Mouse (Mus musculus): ENCODE results near the gene Zfp423. TPM values are rescaled to one million over a fixed set of nuclear protein-coding genes. Genes with fewer than 3 reads are reported as not detected.

Gene Zfp423
- polyA plus RNA-seq, 1 experiment from 2014 or later: 10.9 TPM

GRCm38 (mm10) chr8:87636226-87636742 lies 323.1 kb downstream of the Zfp423 start:
- Histone ChIP-seq H3K9me3 (replicated peaks) (no peaks in the 10 kb centered on the region), H3K27ac (peak overlapping the region; percentile 73), H3K4me3 (replicated peaks) (no peak overlapping the region), H3K27me3 (no peaks in the 10 kb centered on the region), H3K9ac (no peak overlapping the region), H3K4me2 (peak overlapping the region; percentile 30), H3K36me3 (no peaks in the 10 kb centered on the region), H3K4me1 (peaks cover 10% of the 10 kb centered on the region; the same call in 1 of the 2 replicates)
- WGBS: 60% methylated on average over 11 of the region's 11 CpGs
- 0 out of 2 replicates have a peak, but pooled peaks have one; percentile 53 for ATAC-seq (replicated peaks; ENCODE audit: low FRiP score)

DNA sequence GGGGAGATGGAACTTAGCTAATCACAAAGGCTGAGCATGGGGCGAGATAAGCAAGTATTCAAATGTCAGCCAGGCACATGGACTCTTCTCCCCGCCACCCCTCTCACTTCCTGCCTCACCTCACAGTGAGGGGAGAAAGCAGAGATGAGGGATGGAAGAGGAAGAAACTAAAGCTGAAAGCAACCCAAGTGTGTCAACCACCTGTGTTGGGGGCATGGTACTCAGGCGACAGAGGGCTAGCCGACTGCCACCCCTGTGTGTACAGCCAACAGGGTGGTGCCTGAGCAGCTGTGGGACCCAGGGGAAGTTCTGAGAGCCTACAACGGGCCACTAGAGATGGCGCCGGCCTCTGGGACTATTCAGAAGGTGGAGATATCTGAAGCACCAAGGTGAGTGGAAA lies 327.6 kb downstream of the Zfp423 start:
- no peak overlapping the region for H3K4me3 ChIP-seq (replicated peaks)
- 80% methylated on average over 7 of the region's 7 CpGs for WGBS
- ATAC-seq (replicated peaks; ENCODE audit: low FRiP score): no peak
- H3K36me3 ChIP-seq: no peaks in the 10 kb centered on the region
- H3K27me3 ChIP-seq: no peaks in the 10 kb centered on the region
- H3K27ac ChIP-seq: no peak overlapping the region
- H3K9ac ChIP-seq: no peak overlapping the region
- H3K9me3 ChIP-seq (replicated peaks): no peaks in the 10 kb centered on the region
- peaks cover 20% of the 10 kb centered on the region for H3K4me1 ChIP-seq
- H3K4me2 ChIP-seq: no peak overlapping the region

- no peak overlapping the region for H3K4me3 ChIP-seq (replicated peaks)
- no peak overlapping the region for H3K4me2 ChIP-seq
- peak overlapping the region; percentile 30; the same call in 1 of the 2 replicates for H3K27ac ChIP-seq
- no peaks in the 10 kb centered on the region for H3K36me3 ChIP-seq
- 31% methylated on average over 6 of the region's 6 CpGs for WGBS
- no peaks in the 10 kb centered on the region for H3K9me3 ChIP-seq (replicated peaks)
- H3K4me1 ChIP-seq: peaks cover 11% of the 10 kb centered on the region
- H3K9ac ChIP-seq: no peak overlapping the region
- H3K27me3 ChIP-seq: no peaks in the 10 kb centered on the region
- no peak for ATAC-seq (replicated peaks; ENCODE audit: low FRiP score)
Measured at GRCm38 (mm10) chr8:87629656-87630055, 329.7 kb downstream of the Zfp423 start.

- Histone ChIP-seq H3K9me3 (replicated peaks) (no peaks in the 10 kb centered on the region), H3K4me1 (no peaks in the 10 kb centered on the region), H3K9ac (no peak overlapping the region), H3K27me3 (peaks cover 6% of the 10 kb centered on the region; the same call in 1 of the 2 replicates), H3K27ac (no peak overlapping the region), H3K4me2 (no peak overlapping the region), H3K36me3 (no peaks in the 10 kb centered on the region), H3K4me3 (replicated peaks) (no peak overlapping the region)
- WGBS: 86% methylated on average over 12 of the region's 12 CpGs
- no peak for ATAC-seq (replicated peaks; ENCODE audit: low FRiP score)
Measured at GRCm38 (mm10) chr8:87621181-87621580, 338.2 kb downstream of the Zfp423 start.

- WGBS: 68% methylated on average over 6 of the region's 6 CpGs
Measured at GRCm38 (mm10) chr8:87620225-87620624, 339.2 kb downstream of the Zfp423 start.

GRCm38 (mm10) chr8:87619529-87619928 lies 339.9 kb downstream of the Zfp423 start:
- Histone ChIP-seq H3K27ac (no peak overlapping the region), H3K4me1 (no peaks in the 10 kb centered on the region), H3K27me3 (peaks cover 11% of the 10 kb centered on the region; the same call in 1 of the 2 replicates), H3K9me3 (replicated peaks) (no peaks in the 10 kb centered on the region), H3K4me2 (no peak overlapping the region), H3K9ac (no peak overlapping the region), H3K4me3 (replicated peaks) (no peak overlapping the region), H3K36me3 (no peaks in the 10 kb centered on the region)
- WGBS: 81% methylated on average over 2 of the region's 2 CpGs
- ATAC-seq (replicated peaks; ENCODE audit: low FRiP score): no peak

More at GRCm38 (mm10) chr8:87620225-87620624, 339.2 kb downstream of the Zfp423 start:
- Histone ChIP-seq H3K9ac (no peak overlapping the region), H3K9me3 (replicated peaks) (no peaks in the 10 kb centered on the region), H3K4me1 (no peaks in the 10 kb centered on the region), H3K27me3 (peaks cover 10% of the 10 kb centered on the region; the same call in 1 of the 2 replicates), H3K4me2 (no peak overlapping the region), H3K4me3 (replicated peaks) (no peak overlapping the region), H3K27ac (no peak overlapping the region), H3K36me3 (no peaks in the 10 kb centered on the region)
- no peak for ATAC-seq (replicated peaks; ENCODE audit: low FRiP score)

GRCm38 (mm10) chr8:87619118-87619517 lies 340.3 kb downstream of the Zfp423 start:
- Histone ChIP-seq H3K27ac (no peak overlapping the region), H3K4me2 (no peak overlapping the region), H3K9me3 (replicated peaks) (no peaks in the 10 kb centered on the region), H3K4me3 (replicated peaks) (no peak overlapping the region), H3K4me1 (no peaks in the 10 kb centered on the region), H3K36me3 (no peaks in the 10 kb centered on the region), H3K9ac (no peak overlapping the region), H3K27me3 (peaks cover 11% of the 10 kb centered on the region; the same call in 1 of the 2 replicates)
- ATAC-seq (replicated peaks; ENCODE audit: low FRiP score): no peak
- WGBS: 50% methylated on average over 7 of the region's 7 CpGs

- Histone ChIP-seq H3K4me2 (no peak overlapping the region), H3K27me3 (peaks cover 11% of the 10 kb centered on the region; the same call in 1 of the 2 replicates), H3K4me3 (replicated peaks) (no peak overlapping the region), H3K27ac (no peak overlapping the region), H3K9me3 (replicated peaks) (no peaks in the 10 kb centered on the region), H3K4me1 (peaks cover 17% of the 10 kb centered on the region; the same call in 1 of the 2 replicates), H3K9ac (no peak overlapping the region), H3K36me3 (no peaks in the 10 kb centered on the region)
- WGBS: 87% methylated on average over 1 of the region's 1 CpGs
- no peak for ATAC-seq (replicated peaks; ENCODE audit: low FRiP score)
Measured at GRCm38 (mm10) chr8:87613701-87614100, 345.7 kb downstream of the Zfp423 start.

Other genes with a start within 250 kb of the Zfp423 start
- gene Cnep1r1, start 159.2 kb upstream of the Zfp423 start, polyA plus RNA-seq (2015; fragmentation: Nextera tagmentation; extraction: Ambion mirVana): 59.5 and 60.6 TPM in 2 replicates
- gene Heatr3, start 178.3 kb upstream of the Zfp423 start, polyA plus RNA-seq (2015; fragmentation: Nextera tagmentation; extraction: Ambion mirVana): 47.2 and 51.0 TPM in 2 replicates
- 8.5 and 8.9 TPM in 2 replicates for gene Tent4b, start 239.6 kb upstream of the Zfp423 start, polyA plus RNA-seq (2015; fragmentation: Nextera tagmentation; extraction: Ambion mirVana)

All from kidney, embryonic 15.5 days (tissue).